Mouse (Mus musculus) embryonic fibroblast, embryonic 13.5 days (primary cell): ENCODE data around the gene Flnb.

ENCODE experiments used
- CTCF ChIP-seq: IDR thresholded peaks from 2 replicates; pipeline ENCODE4 v1.5.1; 2011; ENCODE audit warnings: mild to moderate bottlenecking, control low read depth, low read length, moderate library complexity, borderline replicate concordance; ENCODE audit not compliant: insufficient read depth
- POLR2A ChIP-seq: IDR thresholded peaks from 2 replicates; pipeline ENCODE4 v1.6.1; 2011; ENCODE audit warnings: low read depth, mild to moderate bottlenecking, control low read depth, low read length, moderate library complexity

- no peak for TF ChIP-seq CTCF
- no peak for TF ChIP-seq POLR2A
Measured at GRCm38 (mm10) chr14:7923635-7924034, 105.9 kb downstream of the Flnb start.
